Mouse (Mus musculus) brain, embryonic 14.5 days (tissue): Measurements from ENCODE around the gene Ccr4.

Experiments
- CTCF ChIP-seq: fragments of 200-500 bp; IDR thresholded peaks from 2 replicates; pipeline ENCODE4 v1.5.1; 2012; ENCODE audit warnings: inconsistent platforms, mild to moderate bottlenecking, moderate library complexity, borderline replicate concordance; ENCODE audit not compliant: insufficient read depth, insufficient read length; ENCODE audit errors: extremely low read depth
- POLR2A ChIP-seq: fragments of 200-500 bp; IDR thresholded peaks from 2 replicates; pipeline ENCODE4 v1.6.1; 2012; ENCODE audit warnings: mild to moderate bottlenecking, inconsistent platforms, borderline replicate concordance; ENCODE audit not compliant: poor library complexity, insufficient read depth, insufficient read length, severe bottlenecking; ENCODE audit errors: extremely low read depth

DNA sequence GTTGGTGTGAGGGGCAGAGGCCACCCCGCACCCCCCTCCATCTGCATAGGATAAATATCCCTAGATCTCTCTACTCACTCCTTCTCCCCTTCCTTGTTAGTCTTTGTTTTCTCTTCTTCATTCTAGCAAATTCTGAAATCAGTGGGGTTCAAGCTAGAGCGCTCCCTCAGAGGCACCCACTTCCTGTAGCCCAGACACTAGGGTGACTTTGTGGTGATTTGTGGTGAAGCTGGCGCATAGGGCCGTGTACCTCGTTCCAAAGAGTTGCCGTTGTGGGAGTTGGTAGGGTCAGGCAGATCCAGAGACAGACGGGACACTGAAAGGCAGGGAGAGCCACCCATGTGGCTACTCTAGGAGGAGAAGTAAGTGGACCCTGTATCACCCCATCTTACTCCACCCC, 42.1 kb downstream of the Ccr4 start:
- TF ChIP-seq CTCF (no peak), POLR2A (no peak)
